Mouse (Mus musculus) heart, postnatal 0 days (tissue): ENCODE data around the gene Nabp2. TPM values are rescaled to one million over a fixed set of nuclear protein-coding genes. Genes with fewer than 3 reads are reported as not detected.

Experiments
- ATAC-seq: fragments of 200-750 bp; cut with Nextera tagmentation; 2 replicates; pipeline ENCODE4 v1.8.0; 2017; ENCODE audit warnings: low read depth, moderate number of reproducible peaks, moderate library complexity; ENCODE audit not compliant: insufficient read depth
- DNase-seq: peaks from one replicate; pipeline ENCODE4 v3.0.0-alpha.2; 2016; ENCODE audit warnings: low spot score
- H3K27ac ChIP-seq: fragments of 300-500 bp; sonication (generic); 2 replicates; pipeline ENCODE4 v1.5.1; 2014; ENCODE audit warnings: low read depth, mild to moderate bottlenecking
- H3K27me3 ChIP-seq: fragments of 300-500 bp; sonication (generic); 2 replicates; pipeline ENCODE4 v1.6.1; 2014; ENCODE audit warnings: low read length, mixed read lengths; ENCODE audit not compliant: control insufficient read depth, insufficient read depth
- H3K36me3 ChIP-seq: fragments of 300-500 bp; sonication (generic); replicated peaks from 2 replicates; pipeline ENCODE4 v1.6.1; 2014; ENCODE audit warnings: low read length, mixed read lengths; ENCODE audit not compliant: control insufficient read depth, insufficient read depth
- H3K4me1 ChIP-seq: fragments of 300-500 bp; sonication (generic); 2 replicates; pipeline ENCODE4 v1.6.1; 2014; ENCODE audit warnings: antibody characterized with exemption; ENCODE audit not compliant: control insufficient read depth, insufficient read depth
- H3K4me2 ChIP-seq: fragments of 300-500 bp; sonication (generic); 2 replicates; pipeline ENCODE4 v1.6.1; 2014; ENCODE audit warnings: low read depth, mild to moderate bottlenecking, low read length, moderate library complexity
- H3K4me3 ChIP-seq: fragments of 300-500 bp; sonication (generic); 2 replicates; pipeline ENCODE4 v1.5.1; 2014; ENCODE audit warnings: low read depth, low read length
- H3K9ac ChIP-seq: fragments of 300-500 bp; sonication (generic); replicated peaks from 2 replicates; pipeline ENCODE4 v1.6.1; 2014; ENCODE audit warnings: low read depth, low read length, mixed read lengths
- H3K9me3 ChIP-seq: fragments of 300-500 bp; sonication (generic); replicated peaks from 2 replicates; pipeline ENCODE4 v1.6.1; 2016; ENCODE audit warnings: low read length; ENCODE audit not compliant: control insufficient read depth
- CTCF ChIP-seq: IDR thresholded peaks from 2 replicates; pipeline ENCODE4 v1.5.1; 2016; ENCODE audit warnings: antibody characterized with exemption, control low read depth, low read depth
- EP300 ChIP-seq: IDR thresholded peaks from 2 replicates; pipeline ENCODE4 v1.6.1; 2016; ENCODE audit warnings: antibody characterized with exemption, low read depth
- WGBS: fragments of 180-500 bp; shearing (Covaris S2); extraction: QIAGEN DNeasy Blood & Tissue Kit; methylation state at CpG from one replicate; pipeline ENCODE4 v1.1.7; 2014; 5-methylcytosine and 5-hydroxymethylcytosine counted together
- polyA plus RNA-seq: library from polyadenylated mRNA; unstranded; fragments of >200 nt; fragmentation: Nextera tagmentation; extraction: Ambion mirVana; gene quantifications from 2 replicates; pipeline ENCODE4 v1.2.1, GENCODE M21; 2015
- total RNA-seq: library from RNA; depleted of rRNA; stranded (reverse); fragments of >200 nt; gene quantifications from 2 replicates; pipeline ENCODE4 v1.2.3, GENCODE M21; 2014; ENCODE audit warnings: low replicate concordance

Gene Nabp2
- total and polyA plus RNA-seq, 2 experiments from 2014 or later, result 28.1 to 55.5 TPM

- Histone ChIP-seq H3K4me3 (no peak overlapping the region), H3K4me2 (no peak overlapping the region), H3K4me1 (peaks cover 11% of the 10 kb centered on the region; the same call in 1 of the 2 replicates), H3K9me3 (no peaks in the 10 kb centered on the region), H3K27ac (no peak overlapping the region), H3K9ac (no peak overlapping the region), H3K36me3 (no peaks in the 10 kb centered on the region), H3K27me3 (no peaks in the 10 kb centered on the region)
- TF ChIP-seq EP300, result no peak
- TF ChIP-seq CTCF, result no peak
- 81% methylated on average over 5 of the region's 5 CpGs for WGBS
- DNase-seq (no peak), ATAC-seq (no peak)
Observed at GRCm38 (mm10) chr10:128372142-128372541, 39.1 kb downstream of the Nabp2 start.

DNA sequence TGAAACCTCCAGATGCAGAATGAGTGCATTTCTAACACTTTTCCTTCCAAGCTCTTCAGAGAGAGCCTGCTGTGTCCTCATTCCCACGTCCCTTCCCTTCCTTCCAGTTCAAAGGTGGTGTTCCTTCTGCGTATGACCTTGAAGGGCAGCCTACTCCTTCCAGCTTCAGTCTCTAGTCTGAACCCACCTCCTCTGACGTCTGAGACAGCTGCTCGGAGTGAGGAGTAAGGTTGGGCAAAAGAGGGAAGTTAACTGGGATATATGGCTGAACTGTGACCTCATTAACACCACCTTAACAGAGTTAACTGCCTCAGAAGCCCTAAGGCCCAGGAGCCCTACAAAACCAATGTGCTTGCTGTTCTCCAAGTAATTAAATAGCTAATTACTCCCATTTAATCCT, 40.7 kb downstream of the Nabp2 start:
- TF ChIP-seq CTCF, result no peak
- peaks cover 11% of the 10 kb centered on the region; the same call in 1 of the 2 replicates for H3K4me1 ChIP-seq
- H3K9me3 ChIP-seq, result no peaks in the 10 kb centered on the region
- H3K4me2 ChIP-seq, result no peak overlapping the region
- DNase-seq (no peak), ATAC-seq (no peak)
- H3K9ac ChIP-seq, result no peak overlapping the region
- H3K27me3 ChIP-seq, result no peaks in the 10 kb centered on the region
- H3K27ac ChIP-seq, result no peak overlapping the region
- 62% methylated on average over 4 of the region's 4 CpGs for WGBS
- H3K36me3 ChIP-seq, result 0 out of 2 replicates have a peak, but pooled peaks cover 4% of the 10 kb centered on the region
- no peak overlapping the region for H3K4me3 ChIP-seq

DNA sequence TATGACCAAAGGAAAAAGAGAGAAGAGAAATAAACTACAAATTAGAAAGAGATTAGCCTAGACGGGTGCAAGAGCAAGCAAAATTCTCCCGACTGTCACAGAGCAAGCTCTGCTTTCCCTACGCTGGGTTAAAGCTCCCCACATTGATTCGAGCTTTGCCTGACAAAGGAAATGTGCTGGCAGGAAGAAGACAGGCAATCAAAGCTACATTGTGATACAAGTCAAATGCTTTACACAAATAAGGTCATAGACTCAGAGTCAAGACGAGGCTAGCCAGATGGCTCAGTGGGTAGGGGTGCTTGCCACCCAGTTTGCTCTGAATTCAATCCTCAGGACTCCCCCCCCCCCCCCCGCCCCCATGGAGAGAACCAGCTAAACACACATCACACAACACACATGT, 41.3 kb downstream of the Nabp2 start:
- no peak for ATAC-seq
- Histone ChIP-seq H3K9ac (no peak overlapping the region), H3K27me3 (no peaks in the 10 kb centered on the region), H3K36me3 (peaks cover 6% of the 10 kb centered on the region), H3K4me2 (no peak overlapping the region; the same call in 1 of the 2 replicates), H3K9me3 (no peaks in the 10 kb centered on the region), H3K27ac (0 out of 2 replicates have a peak overlapping the region, but pooled peaks have one; percentile 96), H3K4me3 (no peak overlapping the region), H3K4me1 (peaks cover 11% of the 10 kb centered on the region; the same call in 1 of the 2 replicates)
- no peak for DNase-seq
- no peak for TF ChIP-seq CTCF
- TF ChIP-seq EP300, result no peak
- 51% methylated on average over 6 of the region's 6 CpGs for WGBS

GRCm38 (mm10) chr10:128369599-128369998, 41.7 kb downstream of the Nabp2 start:
- 77% methylated on average over 6 of the region's 6 CpGs for WGBS

GRCm38 (mm10) chr10:128369218-128369543, 42.1 kb downstream of the Nabp2 start:
- Histone ChIP-seq H3K27me3 (no peaks in the 10 kb centered on the region), H3K36me3 (peaks cover 9% of the 10 kb centered on the region), H3K4me3 (peak overlapping the region; percentile 79), H3K27ac (peak overlapping the region; percentile 96), H3K4me2 (peak overlapping the region; percentile 82), H3K4me1 (peaks cover 11% of the 10 kb centered on the region; the same call in 1 of the 2 replicates), H3K9ac (peak overlapping the region; percentile 73), H3K9me3 (no peaks in the 10 kb centered on the region)
- ATAC-seq, result no peak
- no peak for TF ChIP-seq EP300
- TF ChIP-seq CTCF, result no peak
- no peak for DNase-seq
- WGBS, result 6% methylated on average over 9 of the region's 9 CpGs

More at GRCm38 (mm10) chr10:128369599-128369998, 41.7 kb downstream of the Nabp2 start:
- Histone ChIP-seq H3K9ac (0 out of 2 replicates have a peak overlapping the region, but pooled peaks have one; percentile 73), H3K9me3 (no peaks in the 10 kb centered on the region), H3K36me3 (peaks cover 9% of the 10 kb centered on the region), H3K4me1 (peaks cover 11% of the 10 kb centered on the region; the same call in 1 of the 2 replicates), H3K4me3 (0 out of 2 replicates have a peak overlapping the region, but pooled peaks have one; percentile 79), H3K27me3 (no peaks in the 10 kb centered on the region), H3K4me2 (peak overlapping the region; percentile 82), H3K27ac (peak overlapping the region; percentile 96)
- DNase-seq, result no peak
- TF ChIP-seq EP300 (no peak), CTCF (no peak)
- no peak for ATAC-seq
